Mouse (Mus musculus): ENCODE results near the gene Baiap2l1.

GRCm38 (mm10) chr5:144243901-144244487 lies 113.9 kb downstream of the Baiap2l1 start, which contains the start of gene Bri3:
- TF ChIP-seq POLR2A (IDR thresholded peaks at IDR 0.05; ENCODE audit: extremely low read depth, insufficient read depth, low read length) (no peak), CTCF (IDR thresholded peaks at IDR 0.05; ENCODE audit: extremely low read depth, insufficient read depth, low read length) (no peak)
